Mouse (Mus musculus) layer of hippocampus, adult 9-10 months (tissue): ENCODE data around the gene Bnip2.

Experiments used
- DNase-seq: peaks from one replicate; pipeline ENCODE4 v3.0.0; 2022; ENCODE audit warnings: low spot score

Bnip2 gene

GRCm38 (mm10) chr9:70048751-70049415, 59.6 kb downstream of the Bnip2 start:
- DNase-seq, result no peak

GRCm38 (mm10) chr9:70049416-70049783, 60.1 kb downstream of the Bnip2 start:
- no peak for DNase-seq

DNA sequence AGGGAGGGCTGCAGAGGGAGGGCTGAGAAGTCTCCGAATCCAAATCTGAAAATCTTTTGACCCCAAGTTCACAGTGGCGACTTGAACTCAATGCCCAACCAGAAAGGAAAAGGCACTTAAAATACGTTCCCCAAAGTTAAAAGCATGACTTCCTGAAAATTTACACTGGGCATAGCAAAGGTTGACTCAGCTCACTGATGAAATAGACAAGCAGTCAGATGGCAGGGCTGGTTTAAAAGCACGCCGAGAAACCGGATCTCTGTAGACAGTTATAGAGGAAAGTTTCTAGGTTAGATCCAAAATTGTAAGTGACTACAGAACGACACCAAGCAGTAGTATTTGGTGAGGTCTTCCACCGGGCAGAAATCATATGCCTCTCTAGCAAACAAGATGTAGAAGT, 60.6 kb downstream of the Bnip2 start:
- no peak for DNase-seq

DNA sequence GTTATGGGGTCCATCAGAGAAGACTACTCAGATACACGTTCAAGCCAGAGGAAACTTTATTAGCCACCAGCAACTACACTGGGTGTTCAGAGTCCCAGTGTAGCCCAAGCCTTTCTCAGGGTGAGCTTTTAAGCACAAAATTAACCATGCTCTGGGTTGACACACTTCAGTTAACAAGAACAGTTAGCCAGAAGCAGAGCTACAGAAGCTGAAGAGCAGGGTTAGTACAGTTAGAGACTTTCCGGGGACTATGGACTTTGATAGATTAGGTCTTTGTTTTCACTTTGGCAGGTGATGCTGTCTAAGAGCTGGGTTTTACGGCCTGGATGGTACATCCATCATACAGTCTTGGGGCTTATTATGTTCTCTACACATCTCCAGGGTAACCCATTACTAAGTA, 63.5 kb downstream of the Bnip2 start:
- no peak for DNase-seq

GRCm38 (mm10) chr9:70053411-70053810, 64.1 kb downstream of the Bnip2 start:
- no peak for DNase-seq
